Mouse (Mus musculus) limb, embryonic 14.5 days (tissue): ENCODE data around the gene Camta1. TPM values are rescaled to one million over a fixed set of nuclear protein-coding genes. Genes with fewer than 3 reads are reported as not detected.
"Not testable (repeated sequence)": the region's sequence is repeated elsewhere in the genome, so short reads cannot be mapped to it uniquely, and the experiment has no call there.

ENCODE experiments used
- ATAC-seq: fragments of 200-750 bp; cut with Nextera tagmentation; 2 replicates; pipeline ENCODE4 v1.8.0; 2017; ENCODE audit warnings: low read depth, moderate number of reproducible peaks, moderate TSS enrichment; ENCODE audit not compliant: low FRiP score
- DNase-seq: peaks from one replicate; pipeline ENCODE4 v3.0.0-alpha.2; 2015; ENCODE audit warnings: low spot score
- H3K27ac ChIP-seq: fragments of 300-500 bp; sonication (generic); replicated peaks from 2 replicates; pipeline ENCODE4 v1.5.1; 2014; ENCODE audit warnings: low read depth, mild to moderate bottlenecking, low read length, moderate library complexity, mixed read lengths
- H3K27me3 ChIP-seq: fragments of 300-500 bp; sonication (generic); 2 replicates; pipeline ENCODE4 v1.6.1; 2014; ENCODE audit warnings: low read length, mixed read lengths; ENCODE audit not compliant: control insufficient read depth, insufficient read depth
- H3K36me3 ChIP-seq: fragments of 300-500 bp; sonication (generic); 2 replicates; pipeline ENCODE4 v1.6.1; 2014; ENCODE audit warnings: mild to moderate bottlenecking, low read length, moderate library complexity, mixed read lengths; ENCODE audit not compliant: control insufficient read depth, insufficient read depth
- H3K4me1 ChIP-seq: fragments of 300-500 bp; sonication (generic); 2 replicates; pipeline ENCODE4 v1.6.1; 2014; ENCODE audit warnings: antibody characterized with exemption, low read length, mixed read lengths; ENCODE audit not compliant: control insufficient read depth, insufficient read depth
- H3K4me2 ChIP-seq: fragments of 300-500 bp; sonication (generic); replicated peaks from 2 replicates; pipeline ENCODE4 v1.6.1; 2014; ENCODE audit warnings: low read depth, mild to moderate bottlenecking, low read length, moderate library complexity; ENCODE audit not compliant: severe bottlenecking
- H3K4me3 ChIP-seq: fragments of 300-500 bp; sonication (generic); replicated peaks from 2 replicates; pipeline ENCODE4 v1.5.1; 2014; ENCODE audit warnings: low read length
- H3K9ac ChIP-seq: fragments of 300-500 bp; sonication (generic); 2 replicates; pipeline ENCODE4 v1.6.1; 2014; ENCODE audit warnings: mild to moderate bottlenecking, low read depth, low read length, moderate library complexity; ENCODE audit not compliant: severe bottlenecking
- H3K9me3 ChIP-seq: fragments of 300-500 bp; sonication (generic); 2 replicates; pipeline ENCODE4 v1.6.1; 2016; ENCODE audit warnings: low read length; ENCODE audit not compliant: control insufficient read depth
- POLR2A ChIP-seq: fragments of 200-500 bp; IDR thresholded peaks from 2 replicates; pipeline ENCODE4 v1.8.0; 2012; ENCODE audit warnings: inconsistent platforms, mild to moderate bottlenecking, moderate library complexity, borderline replicate concordance; ENCODE audit not compliant: insufficient read depth, insufficient read length; ENCODE audit errors: extremely low read depth
- WGBS: fragments of 180-500 bp; shearing (Covaris S2); extraction: QIAGEN DNeasy Blood & Tissue Kit; methylation state at CpG from one replicate; pipeline ENCODE4 v1.1.7; 2014; 5-methylcytosine and 5-hydroxymethylcytosine counted together
- polyA plus RNA-seq, 2 experiments: library from polyadenylated mRNA; depleted of rRNA in 1 of 2; stranded (reverse) in 1 of 2; unstranded in 1 of 2; fragments of >200 nt; fragmentation: Nextera tagmentation in 1 of 2; extraction: Ambion mirVana in 1 of 2; gene quantifications; 2 replicates each; pipeline versions ENCODE4 v1.2.1 to v1.2.3; 2012 to 2014

Camta1 gene
- polyA plus RNA-seq, 2 experiments, result 28.6 to 78.8 TPM

DNA sequence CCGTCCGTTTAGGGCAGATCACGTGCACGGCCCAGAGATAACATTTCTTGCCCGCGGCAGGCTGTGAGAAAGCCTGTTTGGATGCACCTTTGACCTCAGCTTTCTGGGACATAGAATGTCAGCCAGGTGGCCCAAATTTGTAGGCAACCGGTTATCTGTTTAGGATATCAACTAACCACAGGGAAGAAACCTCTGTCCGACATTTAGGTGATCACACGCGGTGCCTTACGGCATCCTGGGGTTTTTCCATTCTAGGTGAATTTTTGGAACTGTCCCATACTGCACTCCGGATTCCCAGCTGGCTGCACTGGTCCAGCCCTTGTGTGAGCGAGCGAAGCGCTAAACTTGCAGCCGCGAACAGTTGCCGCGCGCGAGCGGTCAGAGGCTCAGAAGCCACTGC, 982.0 kb downstream of the Camta1 start:
- peaks cover 28% of the 10 kb centered on the region for H3K9me3 ChIP-seq
- H3K36me3 ChIP-seq, result no peaks in the 10 kb centered on the region
- no peak for DNase-seq
- 95% methylated on average over 22 of the region's 22 CpGs for WGBS
- H3K9ac ChIP-seq, result no peak overlapping the region
- H3K27ac ChIP-seq, result no peak overlapping the region
- TF ChIP-seq POLR2A, result no peak
- ATAC-seq, result no peak
- H3K4me2 ChIP-seq, result no peak overlapping the region
- no peak overlapping the region for H3K4me3 ChIP-seq
- H3K27me3 ChIP-seq, result no peaks in the 10 kb centered on the region
- H3K4me1 ChIP-seq, result no peaks in the 10 kb centered on the region

DNA sequence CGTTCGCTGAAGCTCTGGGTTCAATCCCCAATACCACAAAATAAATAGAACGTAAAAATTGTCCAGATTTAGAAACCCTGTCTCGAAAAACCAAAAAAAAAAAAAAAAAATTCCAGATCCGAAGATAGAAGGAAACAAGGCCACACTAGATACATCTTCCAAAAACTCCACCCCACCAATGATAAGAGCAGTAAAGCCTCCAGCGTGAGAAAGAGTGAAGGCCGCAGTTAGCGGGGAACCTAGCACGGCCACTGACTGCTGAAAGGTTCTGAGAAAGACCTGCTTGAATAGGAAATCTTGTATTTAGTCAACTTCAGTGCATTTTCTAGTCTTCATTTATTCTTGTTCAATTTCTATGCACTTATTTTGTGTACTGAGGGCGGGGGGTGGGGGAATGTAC, 986.3 kb downstream of the Camta1 start:
- peaks cover 22% of the 10 kb centered on the region for H3K4me1 ChIP-seq
- no peak overlapping the region for H3K27ac ChIP-seq
- no peaks in the 10 kb centered on the region for H3K36me3 ChIP-seq
- H3K27me3 ChIP-seq, result no peaks in the 10 kb centered on the region
- TF ChIP-seq POLR2A, result no peak
- no peak for DNase-seq
- no peak overlapping the region for H3K4me3 ChIP-seq
- H3K9me3 ChIP-seq, result peaks cover 23% of the 10 kb centered on the region
- 82% methylated on average over 10 of the region's 10 CpGs for WGBS
- no peak overlapping the region for H3K9ac ChIP-seq
- no peak overlapping the region for H3K4me2 ChIP-seq
- no peak for ATAC-seq

DNA sequence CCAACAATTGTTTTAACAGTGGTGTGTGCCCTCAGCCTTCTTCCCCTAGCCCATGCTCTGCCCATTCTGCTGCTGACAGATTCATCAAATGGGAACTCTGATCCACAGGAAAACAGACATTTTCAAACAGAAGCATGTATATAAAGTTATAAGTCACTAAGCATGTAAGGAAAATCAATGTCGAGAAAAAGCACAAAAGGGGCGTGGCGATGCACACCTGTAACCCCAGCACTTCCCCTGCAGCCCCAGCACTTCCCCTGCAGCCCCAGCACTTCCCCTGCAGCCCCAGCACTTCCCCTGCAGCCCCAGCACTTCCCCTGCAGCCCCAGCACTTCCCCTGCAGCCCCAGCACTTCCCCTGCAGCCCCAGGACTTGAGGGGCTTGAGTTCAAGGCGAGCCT, 987.3 kb downstream of the Camta1 start:
- H3K36me3 ChIP-seq, H3K9ac ChIP-seq, H3K27ac ChIP-seq, H3K27me3 ChIP-seq, H3K4me3 ChIP-seq, H3K4me2 ChIP-seq, ATAC-seq, DNase-seq: not testable (repeated sequence)
- peaks cover 23% of the 10 kb centered on the region for H3K4me1 ChIP-seq
- 62% methylated on average over 4 of the region's 4 CpGs for WGBS
- peaks cover 13% of the 10 kb centered on the region for H3K9me3 ChIP-seq

DNA sequence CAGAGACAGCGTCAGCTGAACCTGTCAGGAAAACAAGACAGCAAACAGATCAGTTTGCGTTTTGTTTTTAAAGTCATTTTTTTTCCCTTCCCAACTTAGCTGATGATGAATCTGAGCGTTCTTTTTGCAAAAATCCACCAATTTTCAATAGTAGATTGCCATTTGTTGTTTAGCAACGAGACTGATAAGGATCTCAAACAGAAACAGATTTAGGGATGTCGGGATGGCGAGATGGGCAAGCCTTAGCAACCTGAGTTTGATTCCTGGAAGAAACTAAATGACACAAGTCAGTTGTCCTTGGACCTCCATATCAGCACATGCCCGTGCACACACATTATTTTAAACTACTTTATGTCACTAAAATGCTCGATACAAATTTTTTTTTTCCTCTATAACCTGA, 989.0 kb downstream of the Camta1 start:
- DNase-seq (no peak), ATAC-seq (no peak)
- Histone ChIP-seq H3K27me3 (no peaks in the 10 kb centered on the region), H3K4me3 (no peak overlapping the region), H3K4me1 (peaks cover 23% of the 10 kb centered on the region), H3K27ac (peak overlapping the region; percentile 70; the same call in 1 of the 2 replicates), H3K4me2 (no peak overlapping the region), H3K9me3 (no peaks in the 10 kb centered on the region), H3K36me3 (peaks cover 8% of the 10 kb centered on the region), H3K9ac (peak overlapping the region; percentile 31; the same call in 1 of the 2 replicates)
- no peak for TF ChIP-seq POLR2A
- WGBS, result 66% methylated on average over 8 of the region's 8 CpGs

DNA sequence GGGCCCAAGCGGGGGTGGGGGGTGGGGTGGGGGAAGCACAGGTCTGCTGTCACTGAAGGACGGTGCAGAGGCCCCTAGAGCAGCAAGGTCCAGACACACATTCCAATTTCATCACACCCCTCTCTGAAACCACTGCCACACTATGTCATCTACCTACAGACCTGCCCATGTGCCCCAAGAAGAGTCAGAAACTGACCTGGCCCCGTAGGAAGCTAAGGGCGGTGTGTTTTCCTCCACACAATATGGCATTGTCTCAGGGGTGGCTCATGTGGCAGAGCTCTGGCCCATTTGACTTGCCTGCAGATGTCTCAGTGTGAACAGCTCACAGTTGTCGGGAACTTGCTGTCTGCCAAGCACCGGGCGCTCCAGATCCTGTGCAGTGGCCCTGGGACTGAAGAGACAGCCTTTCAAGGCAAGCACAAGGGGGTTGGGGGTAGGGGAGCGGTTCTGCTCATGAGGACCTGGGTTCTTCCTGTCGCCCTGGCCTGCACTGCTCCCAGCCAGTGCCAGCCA, 989.5 kb downstream of the Camta1 start:
- no peak for DNase-seq
- Histone ChIP-seq H3K4me2 (no peak overlapping the region), H3K9me3 (no peaks in the 10 kb centered on the region), H3K36me3 (peaks cover 12% of the 10 kb centered on the region), H3K4me3 (no peak overlapping the region), H3K27me3 (no peaks in the 10 kb centered on the region), H3K9ac (peak overlapping the region; percentile 31), H3K27ac (peak overlapping the region; percentile 70), H3K4me1 (peaks cover 23% of the 10 kb centered on the region)
- ATAC-seq, result 0 out of 2 replicates have a peak, but pooled peaks have one; percentile 36
- 31% methylated on average over 9 of the region's 9 CpGs for WGBS
- no peak for TF ChIP-seq POLR2A

DNA sequence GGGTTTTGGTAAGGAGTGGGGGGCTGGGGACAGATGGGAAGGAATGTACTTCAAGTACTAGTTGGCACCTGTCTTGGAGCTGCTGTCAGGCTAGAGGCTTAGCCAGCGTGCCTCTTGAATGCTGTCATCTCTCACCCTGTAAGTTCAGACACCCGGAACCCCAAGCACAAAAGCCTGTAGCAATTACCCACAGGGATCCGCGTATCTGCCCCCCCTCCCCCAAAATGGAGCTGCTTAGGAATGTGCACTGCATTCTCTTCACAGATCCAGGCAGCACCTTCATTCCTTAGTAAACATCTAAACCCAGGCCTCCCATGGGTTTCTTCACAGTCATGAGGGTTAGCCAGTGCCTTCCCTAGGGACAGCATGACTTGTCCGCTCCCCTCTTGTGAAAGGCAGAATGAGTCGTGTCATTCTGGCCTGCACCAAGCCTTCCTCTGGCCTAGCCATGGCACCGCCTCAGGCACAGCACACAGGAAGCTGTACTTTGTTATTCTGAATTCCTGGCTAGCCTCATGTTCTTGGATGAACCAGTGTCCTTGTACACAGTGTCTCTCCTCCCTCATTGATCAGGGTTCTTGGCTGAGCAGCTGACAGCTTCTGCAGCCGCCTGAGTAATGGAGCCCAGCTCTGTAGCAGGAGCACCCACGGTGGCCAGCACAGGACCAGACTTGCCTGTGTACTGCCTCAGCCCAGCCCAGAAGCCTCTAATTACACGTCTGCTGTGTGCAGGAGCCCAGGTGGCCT, 990.1 kb downstream of the Camta1 start:
- Histone ChIP-seq H3K9me3 (no peaks in the 10 kb centered on the region), H3K27ac (peak overlapping the region; percentile 70), H3K4me2 (peak overlapping the region; percentile 13; the same call in 1 of the 2 replicates), H3K4me1 (peaks cover 23% of the 10 kb centered on the region), H3K4me3 (no peak overlapping the region), H3K36me3 (peaks cover 18% of the 10 kb centered on the region), H3K27me3 (no peaks in the 10 kb centered on the region), H3K9ac (peak overlapping the region; percentile 31)
- ATAC-seq, result peak; percentile 59
- peak; percentile 57 for DNase-seq
- 34% methylated on average over 10 of the region's 10 CpGs for WGBS
- no peak for TF ChIP-seq POLR2A
